Mouse (Mus musculus) brain, embryonic 14.5 days (tissue): ENCODE results near the gene Il17rd.

ENCODE experiments used
- CTCF ChIP-seq: fragments of 200-500 bp; IDR thresholded peaks from 2 replicates; pipeline ENCODE4 v1.5.1; 2012; ENCODE audit warnings: inconsistent platforms, mild to moderate bottlenecking, moderate library complexity, borderline replicate concordance; ENCODE audit not compliant: insufficient read depth, insufficient read length; ENCODE audit errors: extremely low read depth
- POLR2A ChIP-seq: fragments of 200-500 bp; IDR thresholded peaks from 2 replicates; pipeline ENCODE4 v1.6.1; 2012; ENCODE audit warnings: mild to moderate bottlenecking, inconsistent platforms, borderline replicate concordance; ENCODE audit not compliant: poor library complexity, insufficient read depth, insufficient read length, severe bottlenecking; ENCODE audit errors: extremely low read depth

- TF ChIP-seq POLR2A (no peak), CTCF (no peak)
Measured at GRCm38 (mm10) chr14:27051511-27051895, 12.8 kb downstream of the Il17rd start.
